Mouse (Mus musculus): ENCODE results near the gene Bcl6b. TPM values are rescaled to one million over a fixed set of nuclear protein-coding genes. Genes with fewer than 3 reads are reported as not detected.

The Bcl6b gene
- polyA plus RNA-seq, 1 experiment from 2014 or later, result 5.1 TPM

DNA sequence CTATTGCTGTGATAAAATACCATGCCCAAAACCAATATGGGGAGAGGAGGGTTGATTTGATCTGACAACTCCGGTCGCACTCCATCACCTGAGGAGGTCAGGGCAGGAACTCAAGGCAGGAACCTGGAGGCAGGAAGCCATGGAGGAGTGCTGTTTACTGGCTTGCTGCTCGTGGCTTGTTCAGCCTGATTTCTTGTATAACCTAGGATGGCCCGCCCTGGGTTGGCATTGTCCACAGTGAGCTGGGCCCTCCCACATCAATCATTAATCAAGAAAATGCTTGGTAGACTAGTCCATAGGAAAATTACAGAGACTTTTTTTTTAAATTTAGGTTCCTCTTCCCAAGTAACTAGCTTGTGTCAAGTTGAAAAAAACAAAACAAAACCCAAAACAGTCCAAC, 55.1 kb downstream of the Bcl6b start:
- Histone ChIP-seq H3K36me3 (ENCODE audit: control insufficient read depth, insufficient read depth, low read length) (no peaks in the 10 kb centered on the region), H3K4me3 (ENCODE audit: low read length) (no peak overlapping the region), H3K27ac (ENCODE audit: low read depth, low read length) (no peak overlapping the region), H3K9me3 (ENCODE audit: control insufficient read depth, low read length) (0 out of 2 replicates have a peak, but pooled peaks cover 2% of the 10 kb centered on the region), H3K27me3 (replicated peaks; ENCODE audit: control insufficient read depth, insufficient read depth, low read length) (no peaks in the 10 kb centered on the region), H3K4me1 (ENCODE audit: control insufficient read depth, insufficient read depth, low read depth, low read length) (no peaks in the 10 kb centered on the region), H3K4me2 (ENCODE audit: low read length) (no peak overlapping the region), H3K9ac (ENCODE audit: low read depth, low read length) (no peak overlapping the region)
- WGBS, result 83% methylated on average over 4 of the region's 4 CpGs
- ATAC-seq, result no peak

MicroRNA genes within 50 kb of the gene (microRNA counts, 519-probe panel; counts per million panel counts)
- not detected for microRNA mmu-miR-195
- microRNA mmu-miR-497, result 2,040 counts per million, percentile 31 among the panel's probes with 10 or more counts

Small RNA genes lying within 50 kb of the gene (microRNA-seq; reads per million reads assigned to microRNA genes)
- 427 reads per million, percentile 68 among the genes with 10 or more reads in this experiment for gene Mir195a
- gene Mir497, result not detected
- not detected for gene Mir497b

Other genes starting within 250 kb of the Bcl6b start
- 26.9 and 27.4 TPM in 2 replicates for gene Ctdnep1, start 248.6 kb downstream of the Bcl6b start, polyA plus RNA-seq (2015; fragmentation: Nextera tagmentation; extraction: Ambion mirVana)
- 168 and 188 TPM in 2 replicates for gene Elp5, start 247.3 kb downstream of the Bcl6b start, polyA plus RNA-seq (2015; fragmentation: Nextera tagmentation; extraction: Ambion mirVana)
- gene Gabarap, start 238.7 kb downstream of the Bcl6b start, polyA plus RNA-seq (2015; fragmentation: Nextera tagmentation; extraction: Ambion mirVana), result 576 and 581 TPM in 2 replicates
- gene Phf23, start 234.0 kb downstream of the Bcl6b start, polyA plus RNA-seq (2015; fragmentation: Nextera tagmentation; extraction: Ambion mirVana), result 54.2 and 55.4 TPM in 2 replicates
- 21.0 and 25.4 TPM in 2 replicates for gene Dvl2, start 229.2 kb downstream of the Bcl6b start, polyA plus RNA-seq (2015; fragmentation: Nextera tagmentation; extraction: Ambion mirVana)
- 66.6 and 69.1 TPM in 2 replicates for gene Acadvl, start 214.4 kb downstream of the Bcl6b start, polyA plus RNA-seq (2015; fragmentation: Nextera tagmentation; extraction: Ambion mirVana)
- gene Dlg4, start 212.9 kb downstream of the Bcl6b start, polyA plus RNA-seq (2015; fragmentation: Nextera tagmentation; extraction: Ambion mirVana), result 23.1 and 23.4 TPM in 2 replicates
- 3.9 and 4.4 TPM in 2 replicates for gene Asgr1, start 175.7 kb downstream of the Bcl6b start, polyA plus RNA-seq (2015; fragmentation: Nextera tagmentation; extraction: Ambion mirVana)
- gene Asgr2, start 137.2 kb downstream of the Bcl6b start, polyA plus RNA-seq (2015; fragmentation: Nextera tagmentation; extraction: Ambion mirVana), result not detected in 2 replicates
- gene Mgl2, start 99.5 kb downstream of the Bcl6b start, polyA plus RNA-seq (2015; fragmentation: Nextera tagmentation; extraction: Ambion mirVana), result 1.2 and 1.4 TPM in 2 replicates
- gene Clec10a, start 73.6 kb downstream of the Bcl6b start, polyA plus RNA-seq (2015; fragmentation: Nextera tagmentation; extraction: Ambion mirVana), result 1.0 and 1.2 TPM in 2 replicates
- gene Slc16a11, start 17.0 kb downstream of the Bcl6b start, polyA plus RNA-seq (2015; fragmentation: Nextera tagmentation; extraction: Ambion mirVana), result 8.7 and 9.7 TPM in 2 replicates
- 11.9 and 15.2 TPM in 2 replicates for gene Slc16a13, start 8.7 kb downstream of the Bcl6b start, polyA plus RNA-seq (2015; fragmentation: Nextera tagmentation; extraction: Ambion mirVana)
- gene 0610010K14Rik, start 8.1 kb upstream of the Bcl6b start, polyA plus RNA-seq (2015; fragmentation: Nextera tagmentation; extraction: Ambion mirVana), result 167 and 175 TPM in 2 replicates
- 13.8 and 15.7 TPM in 2 replicates for gene Gm21988, start 10.0 kb upstream of the Bcl6b start, polyA plus RNA-seq (2015; fragmentation: Nextera tagmentation; extraction: Ambion mirVana)
- 416 and 443 TPM in 2 replicates for gene Rnasek, start 10.0 kb upstream of the Bcl6b start, polyA plus RNA-seq (2015; fragmentation: Nextera tagmentation; extraction: Ambion mirVana)
- 1.1 and 1.3 TPM in 2 replicates for gene Alox12, start 25.6 kb upstream of the Bcl6b start, polyA plus RNA-seq (2015; fragmentation: Nextera tagmentation; extraction: Ambion mirVana)
- 0.09 and 0.14 TPM in 2 replicates for gene Alox12e, start 92.8 kb upstream of the Bcl6b start, polyA plus RNA-seq (2015; fragmentation: Nextera tagmentation; extraction: Ambion mirVana)
- 0.06 TPM in 1 of 2 replicates, not detected in the other for gene Alox15, start 122.2 kb upstream of the Bcl6b start, polyA plus RNA-seq (2015; fragmentation: Nextera tagmentation; extraction: Ambion mirVana)
- gene Pelp1, start 180.2 kb upstream of the Bcl6b start, polyA plus RNA-seq (2015; fragmentation: Nextera tagmentation; extraction: Ambion mirVana), result 31.7 and 37.0 TPM in 2 replicates
- 54.9 and 55.6 TPM in 2 replicates for gene Arrb2, start 202.8 kb upstream of the Bcl6b start, polyA plus RNA-seq (2015; fragmentation: Nextera tagmentation; extraction: Ambion mirVana)
- 42.9 and 46.3 TPM in 2 replicates for gene Med11, start 222.1 kb upstream of the Bcl6b start, polyA plus RNA-seq (2015; fragmentation: Nextera tagmentation; extraction: Ambion mirVana)
- 0.86 and 1.3 TPM in 2 replicates for gene Zmynd15, start 229.6 kb upstream of the Bcl6b start, polyA plus RNA-seq (2015; fragmentation: Nextera tagmentation; extraction: Ambion mirVana)
- 6.0 and 7.3 TPM in 2 replicates for gene Cxcl16, start 230.2 kb upstream of the Bcl6b start, polyA plus RNA-seq (2015; fragmentation: Nextera tagmentation; extraction: Ambion mirVana)

Measured in hindbrain, embryonic 16.5 days (tissue).